Mouse (Mus musculus): ENCODE data around the gene Zfand3. TPM values are rescaled to one million over a fixed set of nuclear protein-coding genes. Genes with fewer than 3 reads are reported as not detected.
A peak's percentile ranks its signal among the peaks of the same experiment; 100 is the strongest.

Gene Zfand3
- total RNA-seq, 2 experiments from 2014 or later: 110 to 117 TPM

- DNase-seq: no peak
Measured at GRCm38 (mm10) chr17:29997726-29998125, 6.8 kb upstream of the Zfand3 start.

GRCm38 (mm10) chr17:29998566-29999295 is 5.8 kb upstream of the Zfand3 start:
- DNase-seq: no peak

GRCm38 (mm10) chr17:30005103-30005443 is 540 bp downstream of the Zfand3 start:
- no peak for DNase-seq

GRCm38 (mm10) chr17:30005451-30005941 is 963 bp downstream of the Zfand3 start:
- DNase-seq: peak; percentile 53

- DNase-seq: no peak
Measured at GRCm38 (mm10) chr17:30006877-30007276, 2.3 kb downstream of the Zfand3 start.

GRCm38 (mm10) chr17:30007883-30008282 is 3.4 kb downstream of the Zfand3 start:
- DNase-seq: no peak

GRCm38 (mm10) chr17:30008392-30008791 is 3.9 kb downstream of the Zfand3 start:
- DNase-seq: no peak

- DNase-seq: no peak
Measured at GRCm38 (mm10) chr17:30014660-30015059, 10.1 kb downstream of the Zfand3 start.

GRCm38 (mm10) chr17:30018927-30019610 is 14.5 kb downstream of the Zfand3 start:
- DNase-seq: no peak

GRCm38 (mm10) chr17:30019942-30020341 is 15.4 kb downstream of the Zfand3 start:
- no peak for DNase-seq

- DNase-seq: peak; percentile 84
Measured at GRCm38 (mm10) chr17:30024651-30025050, 20.1 kb downstream of the Zfand3 start.

GRCm38 (mm10) chr17:30026617-30027016 is 22.1 kb downstream of the Zfand3 start:
- DNase-seq: peak; percentile 30

GRCm38 (mm10) chr17:30027343-30028029 is 23.0 kb downstream of the Zfand3 start:
- DNase-seq: peak; percentile 74

- DNase-seq: no peak
Measured at GRCm38 (mm10) chr17:30029633-30030226, 25.2 kb downstream of the Zfand3 start.

- DNase-seq: no peak
Measured at GRCm38 (mm10) chr17:30032796-30033195, 28.3 kb downstream of the Zfand3 start.

- DNase-seq: no peak
Measured at GRCm38 (mm10) chr17:30033991-30034390, 29.5 kb downstream of the Zfand3 start.

- no peak for DNase-seq
Measured at GRCm38 (mm10) chr17:30035216-30036005, 30.9 kb downstream of the Zfand3 start.

- no peak for DNase-seq
Measured at GRCm38 (mm10) chr17:30043163-30043822, 38.8 kb downstream of the Zfand3 start.

GRCm38 (mm10) chr17:30045181-30045580 is 40.6 kb downstream of the Zfand3 start:
- no peak for DNase-seq

GRCm38 (mm10) chr17:30046654-30047053 is 42.1 kb downstream of the Zfand3 start:
- DNase-seq: no peak

Measured in adrenal gland, postnatal 10 days (tissue).